Mouse (Mus musculus): ENCODE measurements around the gene Bach2.

Bach2 gene

GRCm38 (mm10) chr4:32330584-32331314 is 92.1 kb downstream of the Bach2 start:
- DNase-seq (ENCODE audit: low read depth), result no peak

DNA sequence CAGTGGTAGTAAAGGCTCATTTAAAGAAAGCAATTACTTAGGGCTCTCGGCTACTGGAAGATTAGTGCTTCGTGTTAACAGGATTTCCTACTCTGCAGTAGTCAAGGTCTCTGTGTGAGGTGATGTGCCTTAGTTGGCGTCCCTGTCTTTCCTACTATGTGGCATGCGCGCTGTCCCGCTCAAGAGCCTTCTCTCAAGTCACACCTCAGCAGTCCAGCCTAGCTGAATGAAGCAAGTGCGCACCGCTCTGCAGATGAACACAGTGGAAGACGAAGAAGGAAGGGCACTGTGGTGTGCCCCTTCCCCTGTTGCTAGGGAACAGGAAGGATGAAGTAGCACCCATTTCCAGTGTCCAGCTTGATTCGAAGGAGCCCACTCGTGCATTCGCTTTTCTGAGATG is 93.4 kb downstream of the Bach2 start:
- no peak for DNase-seq (ENCODE audit: low read depth)

DNA sequence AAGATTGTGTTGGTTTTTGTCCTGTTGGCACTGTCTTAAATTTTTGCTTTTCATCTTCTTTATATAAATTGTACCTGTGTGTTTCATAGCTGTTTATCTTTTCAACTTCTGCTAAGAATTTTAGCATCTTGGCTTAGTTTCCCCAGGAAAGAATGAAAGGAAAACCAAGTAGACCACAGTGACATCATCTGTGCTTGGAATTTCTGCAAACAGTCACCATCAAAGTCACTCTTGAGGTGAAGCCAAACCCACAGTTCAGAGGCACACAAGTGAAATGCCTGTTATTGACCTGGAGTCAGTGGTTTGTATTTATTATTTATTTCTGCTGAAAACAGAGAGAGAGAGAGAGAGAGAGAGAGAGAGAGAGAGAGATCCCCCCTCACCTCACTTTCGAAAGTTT is 95.5 kb downstream of the Bach2 start:
- DNase-seq (ENCODE audit: low read depth), result no peak

- no peak for DNase-seq (ENCODE audit: low read depth)
Measured at GRCm38 (mm10) chr4:32334765-32335164, 96.2 kb downstream of the Bach2 start.

DNA sequence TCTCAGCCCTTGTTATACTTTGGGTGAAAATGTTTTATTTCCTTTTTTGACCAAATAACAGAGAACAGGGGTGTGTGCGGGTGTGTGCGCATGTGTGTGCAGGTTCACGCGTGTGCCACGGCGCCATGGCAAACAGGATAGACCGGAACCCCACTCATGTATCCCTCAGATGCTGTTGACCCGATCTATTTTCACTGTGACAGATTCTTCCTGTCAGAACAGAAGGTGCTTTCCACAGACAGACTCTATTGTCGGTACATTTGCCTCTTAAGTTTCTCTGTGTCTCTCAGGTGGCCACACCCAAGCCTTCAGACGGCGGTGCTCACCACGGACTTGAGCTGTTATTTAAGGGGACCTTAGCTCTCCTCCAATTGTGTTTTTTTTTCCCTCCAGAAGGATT is 97.1 kb downstream of the Bach2 start:
- DNase-seq (ENCODE audit: low read depth), result no peak

- DNase-seq (ENCODE audit: low read depth), result no peak
Measured at GRCm38 (mm10) chr4:32336642-32337041, 98.0 kb downstream of the Bach2 start.

- peak; percentile 21 for DNase-seq (ENCODE audit: low read depth)
Measured at GRCm38 (mm10) chr4:32337638-32338037, 99.0 kb downstream of the Bach2 start.

DNA sequence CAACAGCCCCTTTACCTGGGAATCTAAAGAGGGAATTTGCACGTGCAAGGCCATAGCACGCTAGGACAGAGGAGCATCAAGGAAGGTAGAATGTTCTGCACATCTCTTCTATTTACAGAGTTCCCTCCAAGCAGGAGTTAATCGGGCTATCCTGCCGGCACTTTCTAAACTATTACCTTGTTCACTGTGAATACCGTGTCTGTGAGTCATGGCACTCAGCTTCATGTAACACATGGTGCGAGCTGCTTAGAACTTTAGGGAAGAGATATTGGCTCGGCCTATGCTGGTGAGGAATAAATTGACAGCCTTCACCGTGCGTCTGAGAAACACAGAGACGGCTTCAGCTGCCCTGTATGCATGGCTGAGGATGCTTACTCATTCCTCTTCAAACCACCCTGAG is 99.8 kb downstream of the Bach2 start:
- DNase-seq (ENCODE audit: low read depth), result no peak

DNA sequence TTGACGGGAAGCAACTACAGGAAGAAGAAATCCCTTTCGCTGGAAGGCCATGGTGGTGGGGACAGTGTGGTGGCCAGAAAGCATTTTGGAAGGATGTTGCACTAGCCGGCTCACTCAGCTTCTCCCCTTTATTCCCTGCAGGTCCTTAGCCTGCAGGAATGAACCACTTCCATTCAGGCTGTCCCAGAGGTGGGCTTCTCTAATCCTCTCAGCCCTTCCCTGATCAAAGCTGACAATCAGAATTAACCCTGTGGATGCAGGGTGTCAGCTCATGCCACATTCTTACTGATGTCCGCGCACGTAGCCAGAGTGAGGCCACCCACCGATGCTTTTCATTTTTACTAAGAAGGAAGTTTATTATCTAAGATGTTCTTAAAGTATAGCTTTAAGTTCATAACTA is 102.2 kb downstream of the Bach2 start:
- no peak for DNase-seq (ENCODE audit: low read depth)

- DNase-seq (ENCODE audit: low read depth), result no peak
Measured at GRCm38 (mm10) chr4:32342269-32342668, 103.7 kb downstream of the Bach2 start.

DNA sequence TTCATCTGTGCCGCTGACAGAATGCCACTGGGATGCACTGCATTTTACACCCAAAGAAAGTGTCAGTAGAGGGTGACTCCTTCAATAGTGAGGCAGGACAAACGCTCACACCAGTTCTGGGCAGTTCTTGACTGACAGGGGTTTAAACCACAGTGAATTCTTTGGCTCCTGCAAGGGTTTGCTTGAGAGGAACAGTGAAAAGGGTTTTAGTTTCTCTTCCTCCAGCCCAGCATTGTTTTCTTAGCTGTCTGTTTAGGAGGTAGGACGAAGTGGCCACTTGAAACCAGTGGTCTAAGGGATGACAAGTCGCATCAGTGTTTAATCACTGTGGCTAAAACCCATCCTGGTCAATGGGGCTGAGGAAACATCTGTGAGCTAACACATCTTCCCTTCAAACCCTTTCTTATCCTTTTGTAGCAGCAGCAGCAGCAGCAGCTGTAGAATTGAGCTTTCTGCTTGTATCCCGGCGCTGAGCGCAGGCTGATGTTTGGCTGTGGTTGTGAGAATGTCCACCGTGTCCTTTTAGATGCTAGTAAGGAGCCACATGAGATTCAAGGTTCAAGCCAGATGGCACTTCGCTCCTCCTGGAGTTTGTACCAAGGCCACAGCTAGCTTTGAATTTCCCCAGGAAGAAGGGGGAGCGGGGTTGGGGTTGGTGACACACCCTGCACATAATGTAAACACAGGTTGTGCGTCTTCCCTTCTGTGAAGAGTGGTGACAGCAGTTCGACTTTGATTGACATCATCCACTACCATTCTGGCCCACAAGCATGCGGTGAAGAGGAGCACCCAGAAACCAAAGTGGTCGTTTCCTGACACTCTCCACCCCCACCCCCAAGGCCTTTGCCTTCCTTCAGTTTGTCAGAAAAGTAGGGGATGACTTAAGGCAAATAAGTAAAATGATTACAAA is 104.9 kb downstream of the Bach2 start:
- DNase-seq (ENCODE audit: low read depth), result no peak

- no peak for DNase-seq (ENCODE audit: low read depth)
Measured at GRCm38 (mm10) chr4:32344276-32344675, 105.7 kb downstream of the Bach2 start.

DNA sequence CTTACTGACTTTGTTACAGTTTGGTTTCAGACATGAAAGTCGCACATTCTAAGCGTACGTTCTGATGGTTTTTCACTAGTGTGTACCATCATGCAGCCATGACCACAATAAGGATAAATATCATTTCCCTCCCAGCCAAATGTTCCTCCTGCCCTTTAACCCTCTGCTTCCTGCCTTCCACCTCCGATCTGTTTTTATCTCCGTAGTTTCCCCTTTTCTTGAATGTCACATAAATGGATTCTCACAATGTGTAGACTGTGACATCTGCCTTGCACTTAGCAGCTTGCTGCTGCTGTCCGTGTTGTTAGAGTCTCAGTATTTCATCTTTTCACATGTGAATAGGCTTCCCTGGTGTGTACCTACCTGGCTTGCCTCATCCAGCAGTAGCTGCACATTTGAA is 108.6 kb downstream of the Bach2 start:
- no peak for DNase-seq (ENCODE audit: low read depth)

DNA sequence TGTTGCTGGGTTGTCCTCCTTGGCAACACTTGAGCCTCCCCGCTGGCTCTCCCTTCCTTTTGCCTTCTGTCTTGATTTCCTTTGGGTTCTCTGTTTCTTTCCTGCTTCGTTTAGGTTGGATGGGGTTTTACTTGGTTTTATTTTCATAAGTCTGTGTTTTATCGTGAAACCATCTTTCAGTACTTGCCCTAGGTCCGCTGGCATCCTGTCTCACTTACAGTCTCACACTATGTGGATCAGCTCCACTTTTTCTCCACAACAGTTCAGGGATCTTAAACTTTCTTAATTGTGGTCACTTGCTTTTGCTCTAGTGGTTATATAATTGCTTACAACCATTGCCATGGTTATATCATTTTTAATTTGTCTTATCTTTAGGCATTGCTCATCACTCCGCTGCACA is 109.1 kb downstream of the Bach2 start:
- no peak for DNase-seq (ENCODE audit: low read depth)

DNA sequence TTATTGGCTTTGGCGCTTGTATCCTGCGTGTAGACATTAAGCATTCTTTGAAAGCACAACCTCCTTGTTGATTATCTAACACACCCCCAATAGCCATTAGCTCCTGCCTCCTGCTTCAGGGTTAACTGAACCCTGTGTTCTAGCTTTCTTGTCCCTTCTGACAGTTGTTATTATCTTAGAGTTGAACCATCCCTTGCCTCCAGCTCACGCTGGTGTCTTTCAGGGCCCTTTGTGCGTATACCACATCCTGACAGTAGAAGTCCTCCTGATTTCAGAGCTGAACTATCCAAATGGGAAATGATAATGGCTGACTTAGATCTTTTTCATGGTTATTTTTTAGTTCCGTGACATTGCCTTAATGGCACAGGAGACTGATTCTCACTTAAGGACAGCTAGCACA is 110.8 kb downstream of the Bach2 start:
- no peak for DNase-seq (ENCODE audit: low read depth)

DNA sequence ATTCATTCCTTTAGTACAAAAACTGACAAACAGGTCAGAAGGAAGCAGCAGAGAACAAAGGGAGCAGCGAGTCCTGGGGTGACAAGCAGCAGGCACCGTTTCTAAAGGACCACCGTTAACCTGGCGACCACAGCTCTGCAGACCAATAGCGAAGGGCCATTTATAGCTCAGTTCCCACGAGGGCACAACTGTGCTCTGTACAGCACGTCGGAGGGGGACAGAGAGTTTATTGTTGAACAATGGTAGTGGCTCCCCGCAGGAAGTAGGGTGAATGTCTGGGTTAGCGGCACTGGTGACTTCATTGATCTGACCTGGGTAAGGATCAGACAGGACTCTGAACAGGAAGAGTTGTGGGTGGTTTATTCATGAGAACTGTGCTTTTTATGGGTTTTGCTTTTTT is 112.6 kb downstream of the Bach2 start:
- DNase-seq (ENCODE audit: low read depth), result no peak

- DNase-seq (ENCODE audit: low read depth), result no peak
Measured at GRCm38 (mm10) chr4:32351661-32352246, 113.2 kb downstream of the Bach2 start.

DNA sequence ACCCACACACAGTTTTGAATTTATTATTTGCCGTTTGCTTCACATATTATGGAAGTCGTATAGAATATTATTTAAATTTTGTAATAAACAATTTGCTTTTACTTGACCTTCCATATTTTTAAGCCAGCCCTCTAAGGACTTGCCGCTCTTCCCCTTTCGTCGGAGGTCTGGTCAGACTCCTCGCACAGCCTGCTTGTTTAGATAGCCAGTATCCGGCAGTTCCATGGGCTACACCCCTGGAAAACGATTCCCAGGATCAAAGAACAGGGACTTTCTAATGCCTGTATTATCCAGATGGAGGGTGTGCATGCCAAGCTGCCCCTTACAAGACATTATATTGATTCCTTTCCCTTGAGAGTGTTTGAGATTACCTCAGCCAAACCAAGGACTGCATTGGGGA is 113.8 kb downstream of the Bach2 start:
- DNase-seq (ENCODE audit: low read depth), result no peak

DNA sequence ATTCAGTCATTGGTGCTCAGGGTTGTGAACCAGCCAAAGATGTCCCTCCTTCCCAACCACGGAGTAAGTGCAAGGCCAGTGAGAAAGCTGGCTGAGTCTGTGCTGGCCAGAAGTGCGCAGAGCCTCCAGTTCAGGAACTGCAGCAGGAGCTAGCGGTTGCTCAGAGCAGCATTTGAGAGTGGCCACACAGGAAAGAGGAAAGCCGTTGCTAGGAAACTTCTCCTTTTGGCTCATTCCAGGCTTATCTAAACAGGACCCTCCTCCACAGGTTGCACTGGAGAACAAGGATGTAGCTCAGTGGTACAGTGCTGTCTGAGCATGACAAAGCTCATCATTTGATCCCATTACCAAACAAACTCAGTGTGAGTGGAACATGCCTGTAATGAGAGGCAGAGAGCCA is 114.2 kb downstream of the Bach2 start:
- no peak for DNase-seq (ENCODE audit: low read depth)

DNA sequence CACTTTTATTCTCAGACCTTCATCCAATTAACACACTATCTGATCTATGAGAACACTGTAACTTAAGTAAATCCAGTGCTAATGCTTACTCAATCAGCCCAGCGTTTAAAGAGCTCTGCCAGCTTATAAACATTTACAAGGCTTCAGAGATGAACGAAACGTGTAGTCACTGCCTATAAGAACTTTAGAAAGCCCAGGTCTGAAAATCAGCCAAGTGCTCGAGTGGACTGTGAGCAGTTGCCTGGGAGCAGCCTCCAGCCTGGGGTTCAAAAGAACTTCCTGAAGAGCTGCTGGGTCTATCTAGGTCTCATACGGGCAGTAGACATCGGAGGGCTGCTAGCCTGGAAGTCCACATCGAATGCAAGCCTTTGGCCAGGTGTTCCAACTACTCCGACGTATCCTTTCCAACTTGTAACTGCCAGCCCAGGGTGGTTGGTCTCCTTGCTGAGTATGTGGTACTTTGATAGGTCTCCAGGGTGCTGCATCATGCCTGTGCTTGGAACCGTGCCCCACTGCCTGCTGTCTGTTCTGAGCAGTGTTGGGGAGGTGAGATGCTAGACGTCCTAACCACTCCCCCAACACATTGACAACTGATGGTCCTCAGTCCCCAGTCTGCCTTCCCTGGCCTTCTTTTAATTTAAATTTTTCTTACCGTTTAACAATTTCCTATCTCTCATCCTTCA is 117.5 kb downstream of the Bach2 start:
- no peak for DNase-seq (ENCODE audit: low read depth)

- DNase-seq (ENCODE audit: low read depth), result no peak
Measured at GRCm38 (mm10) chr4:32357996-32358600, 119.5 kb downstream of the Bach2 start.
